Mouse (Mus musculus) cortical plate, adult 2 months (tissue): ENCODE measurements around the gene Git2.

Experiments used
- CTCF ChIP-seq: fragments of 200-500 bp; IDR thresholded peaks from 2 replicates; pipeline ENCODE4 v1.5.1; 2011; ENCODE audit warnings: mild to moderate bottlenecking, control low read depth, low read length; ENCODE audit not compliant: insufficient read depth; ENCODE audit errors: extremely low read depth
- POLR2A ChIP-seq: fragments of 200-500 bp; IDR thresholded peaks from 2 replicates; pipeline ENCODE4 v1.6.1; 2011; ENCODE audit warnings: mild to moderate bottlenecking, low read length, control low read depth; ENCODE audit not compliant: insufficient read depth; ENCODE audit errors: extremely low read depth

- peak; percentile 46 for TF ChIP-seq CTCF
- TF ChIP-seq POLR2A = no peak
These were observed 72.6 kb downstream of the Git2 start for GRCm38 (mm10) chr5:114702403-114703392.
